Mouse (Mus musculus) CD8-positive naive resting alpha-beta T cell, adult 57 days (primary cell): ENCODE data around the gene Itga10. TPM values are rescaled to one million over a fixed set of nuclear protein-coding genes. Genes with fewer than 3 reads are reported as not detected.

Experiments used
- total RNA-seq: library from RNA; stranded (reverse); gene quantifications from one replicate; pipeline ENCODE4 v1.2.4, GENCODE M21; 2023

Gene Itga10
- 2.7 TPM for total RNA-seq

GRCm38 (mm10) chr3:96645018-96645649 lies at the start of gene Itga10:
TSS of gene Itga10 (plus strand) at chr3:96645584.

GRCm38 (mm10) chr3:96596228-96596707 lies 49.1 kb upstream of the Itga10 start, which contains the start of gene Ankrd34a:
TSS of gene Ankrd34a (plus strand) at chr3:96596636.

GRCm38 (mm10) chr3:96600639-96601250 lies 44.6 kb upstream of the Itga10 start, which contains the start of gene Lix1l:
TSS of gene Lix1l (plus strand) at chr3:96601149.

GRCm38 (mm10) chr3:96629729-96630600 lies 15.4 kb upstream of the Itga10 start, which contains the start of gene Rbm8a:
TSS of gene Rbm8a (plus strand) at chr3:96629933.

GRCm38 (mm10) chr3:96634928-96635879 lies 10.2 kb upstream of the Itga10 start, which contains the start of the genes Pex11b and Gm42957:
TSS of gene Pex11b (plus strand) at chr3:96635376.
TSS of gene Gm42957 (plus strand) at chr3:96635474.

GRCm38 (mm10) chr3:96669727-96670468 lies 24.5 kb downstream of the Itga10 start, which contains the start of gene Ankrd35:
TSS of gene Ankrd35 (plus strand) at chr3:96670131.

GRCm38 (mm10) chr3:96696198-96696765 lies 50.9 kb downstream of the Itga10 start, which contains the start of gene Pias3:
TSS of gene Pias3 (plus strand) at chr3:96696384.

GRCm38 (mm10) chr3:96707903-96708683 lies 62.7 kb downstream of the Itga10 start, which contains the start of gene Nudt17:
TSS of gene Nudt17 (minus strand) at chr3:96708562.

Other genes starting within 250 kb of the Itga10 start
- gene BC107364, start 193.3 kb upstream of the Itga10 start, total RNA-seq, result not detected
- not detected for gene Hfe2, start 120.4 kb upstream of the Itga10 start, total RNA-seq
- 382 TPM for gene Txnip, start 87.6 kb upstream of the Itga10 start, total RNA-seq
- gene Gm16253, start 68.6 kb upstream of the Itga10 start, total RNA-seq, result not detected
- gene Polr3gl, start 51.4 kb upstream of the Itga10 start, total RNA-seq, result 34.6 TPM
- not detected for gene Ankrd34a, start 48.9 kb upstream of the Itga10 start, total RNA-seq
- not detected for gene Lix1l, start 44.4 kb upstream of the Itga10 start, total RNA-seq
- gene Rbm8a, start 15.7 kb upstream of the Itga10 start, total RNA-seq, result 87.7 TPM
- gene Pex11b, start 10.2 kb upstream of the Itga10 start, total RNA-seq, result 26.4 TPM
- 0.18 TPM for gene Gm42957, start 10.1 kb upstream of the Itga10 start, total RNA-seq
- not detected for gene Ankrd35, start 24.5 kb downstream of the Itga10 start, total RNA-seq
- gene Pias3, start 50.8 kb downstream of the Itga10 start, total RNA-seq, result 14.8 TPM
- 1.9 TPM for gene Nudt17, start 63.0 kb downstream of the Itga10 start, total RNA-seq
- 64.1 TPM for gene Polr3c, start 82.0 kb downstream of the Itga10 start, total RNA-seq
- 43.7 TPM for gene Rnf115, start 82.1 kb downstream of the Itga10 start, total RNA-seq
- gene Pdzk1, start 183.7 kb downstream of the Itga10 start, total RNA-seq, result 0.21 TPM
- gene Cd160, start 183.8 kb downstream of the Itga10 start, total RNA-seq, result 13.4 TPM